Mouse (Mus musculus): ENCODE measurements at regions not wholly inside any gene's neighbourhood (a gene's known extent, or its start where the extent isn't known, plus 50 kb on each side); places are given as distances from the start of the nearest gene placed in this dataset.

DNA sequence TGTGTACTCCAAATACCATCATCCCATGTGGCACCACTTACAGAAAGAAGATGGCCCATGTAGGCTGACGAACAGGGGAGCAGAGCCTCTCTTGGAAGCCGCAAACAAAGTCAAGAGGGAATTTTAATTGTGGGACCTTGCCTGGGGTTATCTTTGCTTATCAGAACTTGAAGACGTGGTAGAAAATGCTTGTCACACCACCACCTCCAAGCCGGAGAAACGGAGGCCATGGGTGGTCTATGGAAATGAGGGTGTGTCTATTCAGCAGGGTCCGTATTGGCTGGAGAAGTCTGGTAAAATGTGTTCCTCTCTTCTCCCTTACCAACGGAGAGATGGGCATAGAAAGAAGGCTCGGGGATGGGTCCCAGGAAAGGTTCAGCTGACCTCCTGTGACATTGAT, 313.6 kb downstream of the Sox9 start:
- TF ChIP-seq CTCF (IDR thresholded peaks at IDR 0.05; ENCODE audit: low read depth, low read length), result no peak
- no peak for TF ChIP-seq POLR2A (IDR thresholded peaks at IDR 0.05; ENCODE audit: extremely low read depth, insufficient read depth, low read length)
